Mouse (Mus musculus) lung, embryonic 14.5 days (tissue): ENCODE measurements around the gene Txn1. TPM values are rescaled to one million over a fixed set of nuclear protein-coding genes. Genes with fewer than 3 reads are reported as not detected.

Experiments
- ATAC-seq: fragments of 200-750 bp; cut with Nextera tagmentation; 2 replicates; pipeline ENCODE4 v1.8.0; 2017; ENCODE audit warnings: mild to moderate bottlenecking, moderate TSS enrichment, moderate library complexity; ENCODE audit not compliant: insufficient read depth
- DNase-seq: peaks from one replicate; pipeline ENCODE4 v3.0.0-alpha.2; 2015
- H3K27ac ChIP-seq: fragments of 300-500 bp; sonication (generic); 2 replicates; pipeline ENCODE4 v1.5.1; 2014; ENCODE audit warnings: low read depth, mild to moderate bottlenecking, moderate library complexity
- H3K27me3 ChIP-seq: fragments of 300-500 bp; sonication (generic); 2 replicates; pipeline ENCODE4 v1.6.1; 2014; ENCODE audit warnings: low read length, control low read depth; ENCODE audit not compliant: insufficient read depth
- H3K36me3 ChIP-seq: fragments of 300-500 bp; sonication (generic); 2 replicates; pipeline ENCODE4 v1.6.1; 2014; ENCODE audit warnings: control low read depth; ENCODE audit not compliant: insufficient read depth
- H3K4me1 ChIP-seq: fragments of 300-500 bp; sonication (generic); 2 replicates; pipeline ENCODE4 v1.6.1; 2014; ENCODE audit warnings: antibody characterized with exemption, control low read depth; ENCODE audit not compliant: insufficient read depth
- H3K4me2 ChIP-seq: fragments of 300-500 bp; sonication (generic); 2 replicates; pipeline ENCODE4 v1.6.1; 2014; ENCODE audit warnings: mild to moderate bottlenecking
- H3K4me3 ChIP-seq: fragments of 300-500 bp; sonication (generic); 2 replicates; pipeline ENCODE4 v1.5.1; 2014; ENCODE audit warnings: low read depth, low read length
- H3K9ac ChIP-seq: fragments of 300-500 bp; sonication (generic); 2 replicates; pipeline ENCODE4 v1.6.1; 2014
- H3K9me3 ChIP-seq: fragments of 300-500 bp; sonication (generic); 2 replicates; pipeline ENCODE4 v1.6.1; 2016; ENCODE audit warnings: low read depth, low read length, control low read depth
- CTCF ChIP-seq: IDR thresholded peaks from 2 replicates; pipeline ENCODE4 v1.5.1; 2016; ENCODE audit warnings: antibody characterized with exemption, low read depth
- WGBS: fragments of 180-500 bp; shearing (Covaris S2); extraction: QIAGEN DNeasy Blood & Tissue Kit; methylation state at CpG from one replicate; pipeline ENCODE4 v1.1.7; 2014; 5-methylcytosine and 5-hydroxymethylcytosine counted together
- polyA plus RNA-seq: library from polyadenylated mRNA; unstranded; fragments of >200 nt; fragmentation: Nextera tagmentation; extraction: Ambion mirVana; gene quantifications from 2 replicates; pipeline ENCODE4 v1.2.1, GENCODE M21; 2014

Gene Txn1
- 472 and 487 TPM in 2 replicates for polyA plus RNA-seq

DNA sequence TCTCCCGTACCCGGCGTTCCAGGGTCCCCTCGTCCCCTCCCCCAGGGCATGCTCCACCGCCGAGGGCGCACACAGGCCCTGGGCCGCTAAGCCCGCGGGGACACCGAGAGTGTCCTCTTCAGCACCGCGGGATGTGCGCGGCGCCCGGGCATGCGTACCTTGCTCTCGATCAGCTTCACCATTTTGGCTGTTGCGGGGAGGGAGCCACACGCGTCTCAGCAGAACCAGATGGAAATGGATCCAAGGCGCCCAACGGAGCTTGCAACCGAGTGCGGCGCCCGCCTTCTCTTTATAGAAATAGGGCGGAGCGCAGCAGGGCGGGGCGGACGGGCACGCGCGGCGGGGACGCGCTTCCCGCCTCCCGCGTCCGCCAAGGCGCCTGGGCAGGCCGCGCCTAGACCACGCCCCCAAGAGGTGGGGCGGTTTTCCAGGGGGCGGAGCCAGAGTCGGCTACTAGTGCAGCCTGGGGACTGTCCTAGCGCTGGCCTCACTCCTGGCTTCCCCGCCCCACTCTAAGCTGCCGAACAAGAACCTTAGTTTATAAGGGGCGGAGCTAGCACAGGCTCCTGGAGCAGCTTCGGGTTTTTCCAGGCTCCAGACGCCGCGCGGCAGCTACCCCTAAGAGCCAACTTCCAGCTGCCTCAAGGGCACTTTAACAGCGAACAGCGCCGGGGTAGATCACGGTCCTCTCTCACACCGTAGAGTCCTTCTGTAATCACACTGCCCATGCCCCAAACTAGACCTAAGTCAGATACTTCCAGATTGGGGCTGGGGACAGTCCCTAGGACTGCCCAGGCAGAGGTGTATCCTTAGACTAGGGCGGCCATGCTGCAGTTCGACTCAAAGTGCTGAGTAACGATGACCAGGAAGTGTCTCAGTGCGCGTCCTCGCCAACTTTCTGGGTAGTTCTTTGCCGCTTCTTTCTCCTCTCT lies at the start of gene Txn1:
Txn1 (minus strand) TSS at position 383 of the 932 bp plus-strand sequence.
- Histone ChIP-seq H3K4me2 (peak within 1 kb of the TSS; percentile 79), H3K4me1 (peaks cover 14% of the 10 kb centered on the region), H3K27ac (peak within 1 kb of the TSS; percentile 91), H3K27me3 (no peaks in the 10 kb centered on the region), H3K4me3 (peak within 1 kb of the TSS; percentile 72), H3K36me3 (peaks cover 10% of the 10 kb centered on the region), H3K9me3 (no peaks in the 10 kb centered on the region), H3K9ac (peak within 1 kb of the TSS; percentile 77)
- TF ChIP-seq CTCF: no peak
- ATAC-seq: peak; percentile 99
- peak; percentile 100 for DNase-seq
- under 1% methylated on average over 71 of the region's 71 CpGs for WGBS

DNA sequence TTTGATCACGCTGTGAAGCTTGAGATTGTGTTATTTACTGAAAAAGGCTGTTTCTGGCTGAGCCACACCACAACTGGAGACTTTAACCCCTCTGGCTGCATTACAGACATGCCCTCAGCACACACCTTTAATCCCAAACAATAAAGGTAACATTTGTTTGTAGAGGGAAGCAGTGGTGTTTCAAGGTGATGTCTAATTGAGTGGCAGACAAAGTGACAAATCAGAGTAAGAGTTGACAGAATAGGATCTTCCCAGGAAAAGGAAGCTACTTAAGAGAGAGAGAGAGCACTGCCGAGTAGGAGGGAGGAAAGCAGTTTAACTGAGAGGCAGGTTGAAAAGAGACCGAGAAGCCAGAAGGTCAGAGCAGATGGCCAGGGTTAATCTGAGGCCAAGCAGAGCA lies 47.3 kb upstream of the Txn1 start:
- H3K27ac ChIP-seq: no peak overlapping the region
- no peaks in the 10 kb centered on the region for H3K27me3 ChIP-seq
- no peaks in the 10 kb centered on the region for H3K4me1 ChIP-seq
- no peak overlapping the region for H3K4me2 ChIP-seq
- 52% methylated on average over 3 of the region's 3 CpGs for WGBS
- H3K4me3 ChIP-seq: no peak overlapping the region
- H3K9me3 ChIP-seq: no peaks in the 10 kb centered on the region
- no peak for ATAC-seq
- no peak for TF ChIP-seq CTCF
- H3K9ac ChIP-seq: no peak overlapping the region
- no peak for DNase-seq
- H3K36me3 ChIP-seq: no peaks in the 10 kb centered on the region

DNA sequence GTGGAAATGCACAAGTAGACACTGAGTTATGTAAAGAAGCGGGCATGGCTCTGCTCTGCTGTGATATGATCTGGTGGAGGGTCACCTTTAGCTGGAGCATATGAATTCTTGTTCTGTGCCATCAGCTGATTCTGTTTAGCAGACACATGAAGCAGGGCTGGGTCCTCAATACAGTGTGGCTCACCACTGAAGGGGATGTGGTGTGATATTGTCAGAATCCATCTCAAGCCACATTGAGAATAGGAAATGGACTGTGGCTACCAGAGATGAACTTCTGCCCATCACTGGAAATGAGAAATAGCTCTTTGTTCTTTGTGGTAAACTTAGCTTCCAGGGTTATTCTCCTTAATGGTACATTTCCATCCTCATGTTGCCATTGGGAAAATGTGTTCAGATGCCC lies 35.2 kb upstream of the Txn1 start:
- Histone ChIP-seq H3K36me3 (no peaks in the 10 kb centered on the region), H3K27me3 (no peaks in the 10 kb centered on the region), H3K4me3 (no peak overlapping the region), H3K9me3 (no peaks in the 10 kb centered on the region), H3K4me2 (no peak overlapping the region), H3K4me1 (no peaks in the 10 kb centered on the region), H3K9ac (no peak overlapping the region), H3K27ac (no peak overlapping the region)
- ATAC-seq (no peak), DNase-seq (no peak)
- TF ChIP-seq CTCF: no peak
- 81% methylated on average over 1 of the region's 1 CpGs for WGBS

DNA sequence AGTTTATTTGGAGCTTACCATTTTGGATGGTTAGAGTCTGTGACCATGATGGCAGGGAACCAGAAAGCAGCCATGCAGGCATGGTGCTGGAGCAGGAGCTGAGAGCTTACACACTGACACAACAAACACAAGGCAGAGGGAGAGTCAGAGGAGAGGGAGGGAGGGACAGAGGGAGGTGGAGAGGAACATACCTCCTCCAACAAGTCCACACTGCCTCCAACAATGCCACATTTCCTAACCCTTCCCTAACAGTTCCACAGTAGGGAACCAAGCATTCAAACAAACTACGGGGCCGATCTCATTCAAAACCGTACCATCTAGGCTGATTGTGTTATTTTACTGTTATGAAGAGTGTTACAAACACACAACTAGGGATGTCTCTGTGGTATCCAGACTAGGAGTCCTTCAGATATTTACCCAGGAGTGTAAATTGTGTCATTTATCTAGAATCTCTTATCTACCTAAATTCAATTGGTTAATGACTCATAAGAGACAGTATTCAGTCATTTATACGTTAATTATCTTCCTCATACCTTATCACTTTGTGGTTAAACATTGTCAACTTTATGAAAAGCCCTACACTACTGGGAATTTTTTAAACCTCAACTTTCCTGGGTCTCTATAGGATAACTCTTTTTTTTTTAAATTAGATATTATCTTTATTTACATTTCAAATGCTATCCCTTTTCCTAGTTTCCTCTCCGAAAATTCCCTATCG lies 18.3 kb upstream of the Txn1 start:
- Histone ChIP-seq H3K4me3 (no peak overlapping the region), H3K27me3 (no peaks in the 10 kb centered on the region), H3K36me3 (no peaks in the 10 kb centered on the region), H3K9ac (no peak overlapping the region), H3K4me1 (no peaks in the 10 kb centered on the region), H3K27ac (no peak overlapping the region), H3K4me2 (no peak overlapping the region), H3K9me3 (no peaks in the 10 kb centered on the region)
- DNase-seq (no peak), ATAC-seq (no peak)
- TF ChIP-seq CTCF: no peak
- WGBS: 82% methylated on average over 6 of the region's 6 CpGs

DNA sequence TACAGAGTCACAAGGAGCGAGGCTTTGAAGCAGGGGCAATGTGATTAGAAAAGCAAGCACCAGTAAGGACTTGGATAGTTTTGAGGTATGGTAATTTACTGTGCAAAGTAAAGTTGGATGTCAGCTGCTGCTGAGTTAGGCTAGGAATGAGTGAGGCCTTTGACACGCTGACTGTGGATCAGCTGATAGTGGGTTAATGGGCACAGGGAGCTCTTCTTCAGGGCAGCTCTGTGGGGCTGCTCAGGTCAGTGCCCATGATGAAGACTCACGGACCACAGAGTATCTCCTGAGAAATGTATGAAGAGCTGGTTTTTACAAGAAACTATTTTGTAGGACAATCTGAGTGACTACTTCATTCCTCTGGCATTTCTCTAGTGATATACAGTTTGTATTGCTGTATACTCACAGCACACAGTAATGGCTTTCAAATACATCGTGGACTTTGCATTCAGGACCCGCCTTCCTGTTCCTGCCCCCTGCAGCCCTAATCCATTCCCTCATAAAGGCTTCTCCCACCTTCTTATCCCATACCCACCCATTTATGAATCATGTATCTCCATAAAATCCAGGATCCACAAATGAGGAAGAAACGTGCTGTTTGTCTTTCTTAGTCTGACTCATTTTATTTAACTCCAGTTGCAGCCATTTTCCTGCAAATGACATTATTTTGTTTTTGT lies 17.5 kb upstream of the Txn1 start:
- no peak for DNase-seq
- H3K36me3 ChIP-seq: no peaks in the 10 kb centered on the region
- no peak overlapping the region for H3K27ac ChIP-seq
- no peaks in the 10 kb centered on the region for H3K4me1 ChIP-seq
- H3K4me2 ChIP-seq: no peak overlapping the region
- no peaks in the 10 kb centered on the region for H3K27me3 ChIP-seq
- H3K9me3 ChIP-seq: no peaks in the 10 kb centered on the region
- no peak overlapping the region for H3K4me3 ChIP-seq
- ATAC-seq: no peak
- 72% methylated on average over 6 of the region's 6 CpGs for WGBS
- TF ChIP-seq CTCF: no peak
- no peak overlapping the region for H3K9ac ChIP-seq

DNA sequence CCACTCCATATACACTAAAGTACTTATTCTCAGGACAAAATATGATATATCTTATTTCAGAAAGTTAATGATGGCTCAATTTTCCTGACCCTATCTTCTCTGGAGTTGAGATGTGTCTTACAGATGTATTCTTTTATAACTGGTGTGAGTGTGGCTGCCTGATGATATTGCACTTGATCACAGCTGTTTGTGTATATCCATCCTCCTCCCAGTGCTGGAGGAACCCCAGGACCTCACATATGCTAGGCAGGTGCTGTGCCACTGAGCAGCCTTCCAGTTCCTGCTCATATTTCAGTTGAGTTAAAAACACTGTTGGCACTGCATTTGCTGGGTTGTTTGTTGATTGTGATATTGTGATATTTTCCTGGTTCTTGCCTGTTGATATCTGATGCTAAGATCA lies 14.1 kb upstream of the Txn1 start:
- Histone ChIP-seq H3K9ac (no peak overlapping the region), H3K4me2 (no peak overlapping the region), H3K36me3 (no peaks in the 10 kb centered on the region), H3K9me3 (no peaks in the 10 kb centered on the region), H3K4me3 (no peak overlapping the region), H3K27me3 (no peaks in the 10 kb centered on the region), H3K4me1 (no peaks in the 10 kb centered on the region), H3K27ac (no peak overlapping the region)
- DNase-seq (no peak), ATAC-seq (no peak)
- no peak for TF ChIP-seq CTCF
